Mouse (Mus musculus) macrophage (primary cell): ENCODE measurements at regions not wholly inside any gene's neighbourhood (a gene's known extent, or its start where the extent isn't known, plus 50 kb on each side); places are given as distances from the start of the nearest gene placed in this dataset.
A peak's percentile ranks its signal among the peaks of the same experiment; 100 is the strongest.

ENCODE experiments used
- H3K27ac ChIP-seq: fragments of 350-480 bp; formaldehyde crosslinking; 2 replicates; pipeline ENCODE4 v1.9.0; 2021
- H3K36me3 ChIP-seq: fragments of 350-480 bp; formaldehyde crosslinking; 2 replicates; pipeline ENCODE4 v1.9.0; 2021; ENCODE audit errors: inconsistent target
- H3K4me3 ChIP-seq: fragments of 350-480 bp; formaldehyde crosslinking; 2 replicates; pipeline ENCODE4 v1.9.0; 2021; ENCODE audit errors: inconsistent target
- H3K79me2 ChIP-seq: fragments of 350-480 bp; formaldehyde crosslinking; 2 replicates; pipeline ENCODE4 v1.9.0; 2021; ENCODE audit errors: inconsistent target
- WGBS: methylation state at CpG from one replicate; pipeline ENCODE4 v1.1.7; 2026; ENCODE audit warnings: inconsistent platforms; ENCODE audit not compliant: missing documents; 5-methylcytosine and 5-hydroxymethylcytosine counted together

DNA sequence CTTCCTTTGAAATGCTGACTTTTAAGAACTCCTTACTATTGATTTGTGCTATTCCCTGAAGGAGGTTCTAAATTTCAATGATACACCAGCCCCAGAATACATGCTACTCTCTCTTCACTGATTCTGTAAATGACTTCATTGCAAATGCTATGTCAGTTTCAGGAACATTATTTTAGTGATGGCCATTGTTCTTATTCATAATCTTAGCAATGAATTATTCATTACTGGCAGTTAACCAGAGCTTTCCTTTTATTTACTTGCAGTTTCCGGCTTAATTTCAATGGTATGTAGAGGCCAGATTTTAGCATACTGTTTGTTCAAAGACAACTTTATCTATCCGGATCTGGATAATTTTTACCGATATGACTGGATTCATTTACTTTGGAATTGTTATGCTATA, 114.1 kb upstream of the Arhgap18 start:
- Histone ChIP-seq H3K36me3 (no peaks in the 10 kb centered on the region), H3K27ac (no peak overlapping the region), H3K4me3 (no peak overlapping the region), H3K79me2 (no peaks in the 10 kb centered on the region)
- WGBS: 98% methylated on average over 3 of the region's 3 CpGs

DNA sequence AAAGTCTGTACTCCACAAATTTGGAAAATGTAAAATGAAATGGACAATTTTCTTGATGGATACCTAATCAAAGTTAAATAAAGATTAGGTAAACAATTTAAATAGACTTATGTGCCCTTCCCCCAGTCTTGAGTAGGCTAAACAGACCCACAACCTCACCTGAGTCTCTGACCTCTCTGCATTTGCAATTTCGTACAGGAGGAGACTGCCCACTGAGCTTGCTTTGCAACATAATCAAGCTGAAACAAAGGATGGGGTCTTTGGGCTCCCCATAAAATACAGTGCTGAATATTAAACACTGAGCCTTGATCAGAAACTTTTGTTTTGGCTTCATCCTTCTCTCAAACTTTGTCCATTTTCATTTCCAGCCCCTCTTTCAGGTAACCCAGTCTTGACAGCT, 100.1 kb upstream of the Arhgap18 start:
- Histone ChIP-seq H3K27ac (no peak overlapping the region), H3K4me3 (no peak overlapping the region), H3K79me2 (no peaks in the 10 kb centered on the region), H3K36me3 (no peaks in the 10 kb centered on the region)
- WGBS: 100% methylated on average over 1 of the region's 1 CpGs

DNA sequence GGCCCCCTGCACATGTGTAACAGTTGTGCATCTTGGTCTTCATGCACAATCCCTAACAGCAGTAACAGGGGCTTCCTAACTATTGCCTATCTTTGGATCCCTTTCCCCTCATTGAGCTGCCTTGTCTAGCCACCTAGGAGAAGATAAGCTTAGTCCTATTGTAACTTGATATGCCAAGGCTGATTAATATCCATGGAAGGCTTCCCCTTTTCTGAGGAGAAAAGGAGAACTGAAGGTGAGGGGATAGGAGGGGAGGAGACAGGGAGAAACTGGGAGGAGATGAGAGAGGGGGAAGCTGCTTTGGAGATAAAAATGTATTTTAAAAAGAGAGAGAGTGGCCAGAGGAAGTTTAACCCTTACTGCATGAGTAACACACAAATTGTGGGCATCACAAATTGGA, 89.0 kb upstream of the Arhgap18 start:
- Histone ChIP-seq H3K79me2 (no peaks in the 10 kb centered on the region), H3K4me3 (no peak overlapping the region), H3K27ac (no peak overlapping the region), H3K36me3 (no peaks in the 10 kb centered on the region)

DNA sequence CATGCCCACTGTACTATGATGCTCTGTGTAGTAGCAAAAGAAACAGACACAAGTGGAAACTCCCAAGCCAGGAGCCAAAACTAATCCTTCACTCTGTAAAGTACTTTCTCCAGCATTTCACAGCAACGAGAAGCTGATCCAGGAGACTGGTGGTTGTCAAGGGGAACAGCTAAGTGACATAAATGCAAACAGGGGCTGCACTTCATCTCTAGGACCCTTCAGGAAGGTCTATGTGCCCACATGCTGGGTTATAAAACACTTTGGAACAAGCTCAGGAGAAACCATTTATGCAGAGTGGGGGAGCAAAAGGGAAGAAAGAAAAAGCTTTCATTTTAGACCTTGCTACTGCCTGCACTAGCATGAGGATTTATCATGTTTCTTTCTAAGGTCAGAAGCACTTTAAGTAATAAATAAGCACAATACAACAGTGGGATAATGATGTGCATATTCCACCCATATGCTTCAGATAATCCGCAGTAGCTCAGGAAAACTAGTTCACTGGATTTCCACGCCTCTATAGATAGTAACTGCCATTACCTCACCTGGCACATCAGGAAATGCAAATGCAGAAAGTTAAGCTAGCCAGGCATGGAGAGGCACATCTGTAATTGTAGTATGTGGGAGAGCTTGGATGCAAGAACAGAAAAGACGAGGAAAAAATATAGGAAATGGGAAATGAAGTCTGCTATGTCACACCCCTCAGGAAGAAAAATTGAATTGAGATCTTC, 73.6 kb upstream of the Arhgap18 start:
- WGBS: 94% methylated on average over 4 of the region's 4 CpGs
- H3K79me2 ChIP-seq: no peaks in the 10 kb centered on the region
- no peak overlapping the region for H3K4me3 ChIP-seq
- no peaks in the 10 kb centered on the region for H3K36me3 ChIP-seq
- no peak overlapping the region for H3K27ac ChIP-seq

DNA sequence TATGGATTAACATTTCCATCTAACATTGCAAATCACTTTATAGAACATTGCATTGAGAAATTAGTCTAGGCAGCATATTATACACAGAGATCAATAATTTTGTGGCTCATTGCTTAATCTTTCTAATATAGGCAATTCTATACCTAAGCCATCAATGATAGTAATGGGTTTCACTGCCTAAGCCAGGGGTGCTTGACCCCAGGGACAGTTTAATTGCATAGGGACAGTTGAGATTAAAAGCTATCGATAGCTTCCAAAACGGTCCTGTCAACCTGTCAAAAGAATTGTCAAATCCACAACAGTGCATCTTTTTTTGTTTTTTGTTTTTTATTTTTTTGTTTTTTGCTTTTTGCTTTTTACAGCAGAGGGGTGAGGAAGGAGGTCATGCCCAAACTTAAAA, 58.5 kb upstream of the Arhgap18 start:
- peak overlapping the region; percentile 4; the same call in 1 of the 2 replicates for H3K4me3 ChIP-seq
- 91% methylated on average over 2 of the region's 2 CpGs for WGBS
- H3K27ac ChIP-seq: no peak overlapping the region
- H3K79me2 ChIP-seq: no peaks in the 10 kb centered on the region
- no peaks in the 10 kb centered on the region for H3K36me3 ChIP-seq

DNA sequence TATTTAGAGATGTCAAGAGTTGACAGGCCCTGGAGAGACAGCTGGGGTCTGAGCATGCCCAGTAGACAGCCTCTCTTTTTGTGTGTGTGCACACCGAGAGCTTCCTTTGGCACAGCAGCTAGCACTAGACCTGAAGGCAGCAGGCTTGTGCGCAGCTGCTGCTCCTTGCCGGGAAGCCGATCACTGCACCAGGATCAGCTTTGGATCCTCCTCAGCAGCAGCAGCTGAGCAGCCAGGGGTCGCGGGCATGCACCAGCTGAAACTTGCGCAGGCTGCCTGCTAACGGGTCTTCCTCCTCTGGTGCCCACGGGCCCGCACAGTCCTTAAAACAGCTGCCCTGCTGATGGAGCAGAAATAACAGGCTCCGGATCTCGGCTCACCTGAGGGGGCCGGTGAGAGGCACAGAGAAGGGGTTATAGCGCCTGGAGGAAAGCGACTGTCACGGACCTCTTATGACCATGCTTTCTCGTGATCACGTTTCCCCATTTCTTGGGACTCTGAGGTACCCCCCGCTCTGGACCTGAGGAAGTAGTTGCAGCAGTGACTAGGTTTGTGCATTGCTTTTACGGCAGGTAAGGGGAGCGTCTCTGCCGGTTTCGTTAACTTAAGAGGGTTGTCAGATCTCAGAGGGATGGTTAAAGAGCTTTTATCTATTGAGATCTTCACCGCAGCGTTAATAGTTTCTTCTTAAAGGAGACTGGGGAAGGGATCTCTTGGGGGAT, 57.8 kb upstream of the Arhgap18 start:
- H3K4me3 ChIP-seq: peak overlapping the region; percentile 4; the same call in 1 of the 2 replicates
- WGBS: 4% methylated on average over 25 of the region's 25 CpGs

More for the DNA sequence above, 57.8 kb upstream of the Arhgap18 start:
- Histone ChIP-seq H3K27ac (no peak overlapping the region), H3K79me2 (no peaks in the 10 kb centered on the region), H3K36me3 (no peaks in the 10 kb centered on the region)
